Mouse (Mus musculus) forebrain, embryonic 14.5 days (tissue): ENCODE measurements at regions not wholly inside any gene's neighbourhood (a gene's known extent, or its start where the extent isn't known, plus 50 kb on each side); places are given as distances from the start of the nearest gene placed in this dataset.

Source experiments
- ATAC-seq: fragments of 200-750 bp; cut with Nextera tagmentation; 2 replicates; pipeline ENCODE4 v1.8.0; 2017; ENCODE audit warnings: mild to moderate bottlenecking, moderate library complexity
- DNase-seq: peaks from one replicate; pipeline ENCODE4 v3.0.0-alpha.2; 2015; ENCODE audit warnings: low spot score
- H3K27ac ChIP-seq: fragments of 300-500 bp; sonication (generic); 2 replicates; pipeline ENCODE4 v1.5.1; 2014; ENCODE audit warnings: low read depth, mild to moderate bottlenecking, control low read depth, low read length, moderate library complexity
- H3K27me3 ChIP-seq: fragments of 300-500 bp; sonication (generic); replicated peaks from 2 replicates; pipeline ENCODE4 v1.6.1; 2014; ENCODE audit warnings: low read length, control low read depth, mixed read lengths; ENCODE audit not compliant: control insufficient read depth, insufficient read depth
- H3K36me3 ChIP-seq: fragments of 300-500 bp; sonication (generic); 2 replicates; pipeline ENCODE4 v1.6.1; 2014; ENCODE audit warnings: low read length, control low read depth; ENCODE audit not compliant: control insufficient read depth, insufficient read depth
- H3K4me1 ChIP-seq: fragments of 300-500 bp; sonication (generic); 2 replicates; pipeline ENCODE4 v1.6.1; 2014; ENCODE audit warnings: antibody characterized with exemption, low read length, control low read depth; ENCODE audit not compliant: control insufficient read depth, insufficient read depth
- H3K4me2 ChIP-seq: fragments of 300-500 bp; sonication (generic); 2 replicates; pipeline ENCODE4 v1.6.1; 2014; ENCODE audit warnings: mild to moderate bottlenecking, control low read depth, low read length
- H3K4me3 ChIP-seq: fragments of 300-500 bp; sonication (generic); 2 replicates; pipeline ENCODE4 v1.5.1; 2014; ENCODE audit warnings: low read depth, low read length, control low read depth
- H3K9ac ChIP-seq: fragments of 300-500 bp; sonication (generic); 2 replicates; pipeline ENCODE4 v1.6.1; 2014; ENCODE audit warnings: mild to moderate bottlenecking, low read length, control low read depth, moderate library complexity
- H3K9me3 ChIP-seq: fragments of 300-500 bp; sonication (generic); replicated peaks from 2 replicates; pipeline ENCODE4 v1.6.1; 2016; ENCODE audit warnings: low read length, control low read depth, mixed read lengths; ENCODE audit not compliant: control insufficient read depth
- WGBS: fragments of 180-500 bp; shearing (Covaris S2); extraction: QIAGEN DNeasy Blood & Tissue Kit; methylation state at CpG from one replicate; pipeline ENCODE4 v1.1.7; 2014; 5-methylcytosine and 5-hydroxymethylcytosine counted together

- ATAC-seq (no peak), DNase-seq (no peak)
- Histone ChIP-seq H3K36me3 (no peaks in the 10 kb centered on the region), H3K9ac (no peak overlapping the region), H3K27ac (no peak overlapping the region), H3K4me2 (no peak overlapping the region), H3K27me3 (no peaks in the 10 kb centered on the region), H3K4me3 (no peak overlapping the region), H3K4me1 (no peaks in the 10 kb centered on the region), H3K9me3 (no peaks in the 10 kb centered on the region)
- WGBS, result 55% methylated on average over 2 of the region's 2 CpGs
Measured at GRCm38 (mm10) chr12:98367583-98367982, 99.1 kb downstream of the Gpr65 start.

GRCm38 (mm10) chr12:98370771-98371170, 102.3 kb downstream of the Gpr65 start:
- 74% methylated on average over 3 of the region's 3 CpGs for WGBS
- Histone ChIP-seq H3K4me3 (no peak overlapping the region), H3K9ac (no peak overlapping the region), H3K4me2 (no peak overlapping the region), H3K36me3 (no peaks in the 10 kb centered on the region), H3K4me1 (no peaks in the 10 kb centered on the region), H3K27me3 (no peaks in the 10 kb centered on the region), H3K27ac (no peak overlapping the region), H3K9me3 (no peaks in the 10 kb centered on the region)
- ATAC-seq (no peak), DNase-seq (no peak)

GRCm38 (mm10) chr12:98375214-98375910, 106.9 kb downstream of the Gpr65 start:
- H3K27ac ChIP-seq, result no peak overlapping the region
- no peaks in the 10 kb centered on the region for H3K36me3 ChIP-seq
- H3K4me2 ChIP-seq, result no peak overlapping the region
- no peaks in the 10 kb centered on the region for H3K9me3 ChIP-seq
- H3K4me3 ChIP-seq, result no peak overlapping the region
- H3K4me1 ChIP-seq, result no peaks in the 10 kb centered on the region
- no peaks in the 10 kb centered on the region for H3K27me3 ChIP-seq
- no peak overlapping the region for H3K9ac ChIP-seq
- DNase-seq (no peak), ATAC-seq (no peak)
- 89% methylated on average over 7 of the region's 7 CpGs for WGBS
